Mouse (Mus musculus) c-Kit-positive CD71-negative TER-119-negative erythroid progenitor cells, embryonic 14.5 days (primary cell): ENCODE results near the gene Gfra1.

Source experiments
- DNase-seq: peaks from one replicate; pipeline ENCODE4 v3.0.0-alpha.2; 2013; ENCODE audit warnings: low read depth

Gfra1 gene

DNA sequence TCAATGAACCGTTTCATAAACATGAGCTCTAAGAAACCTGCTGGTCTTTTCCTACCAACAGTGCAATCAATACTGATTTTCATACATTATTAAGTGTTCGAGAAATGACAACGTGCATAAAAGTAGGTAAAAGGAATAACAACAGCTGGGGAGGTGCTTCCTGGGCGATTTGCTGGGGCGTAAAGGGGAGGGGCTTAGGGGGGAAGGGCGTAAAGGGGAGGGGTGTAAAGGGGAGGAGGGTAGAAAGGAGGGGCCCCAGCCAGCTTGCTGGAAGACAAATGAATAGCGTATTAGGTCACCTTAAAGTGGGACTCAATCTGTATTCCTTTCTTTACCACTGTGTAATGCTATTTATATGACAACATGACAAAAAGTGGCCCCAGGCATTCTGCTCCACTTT is 13.9 kb downstream of the Gfra1 start:
- no peak for DNase-seq

DNA sequence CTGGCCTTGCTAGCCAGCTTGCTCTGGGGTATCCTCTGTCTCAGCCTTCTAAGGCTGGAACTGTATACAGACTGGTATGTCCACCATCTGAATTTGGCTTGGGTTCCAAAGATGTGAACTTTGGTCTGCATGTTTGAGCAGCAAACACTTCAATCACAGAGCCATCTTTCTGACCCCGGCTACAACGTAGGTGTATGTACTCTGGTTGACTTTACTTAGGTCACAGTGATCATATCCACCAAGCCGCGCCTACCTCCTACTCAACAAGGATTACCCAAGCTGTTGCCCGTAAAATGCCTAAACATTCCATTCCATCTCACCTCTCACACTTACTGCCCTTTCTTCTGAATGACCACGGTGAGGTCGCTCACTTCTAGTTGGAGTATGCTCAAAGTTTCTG is 14.5 kb downstream of the Gfra1 start:
- DNase-seq = no peak

DNA sequence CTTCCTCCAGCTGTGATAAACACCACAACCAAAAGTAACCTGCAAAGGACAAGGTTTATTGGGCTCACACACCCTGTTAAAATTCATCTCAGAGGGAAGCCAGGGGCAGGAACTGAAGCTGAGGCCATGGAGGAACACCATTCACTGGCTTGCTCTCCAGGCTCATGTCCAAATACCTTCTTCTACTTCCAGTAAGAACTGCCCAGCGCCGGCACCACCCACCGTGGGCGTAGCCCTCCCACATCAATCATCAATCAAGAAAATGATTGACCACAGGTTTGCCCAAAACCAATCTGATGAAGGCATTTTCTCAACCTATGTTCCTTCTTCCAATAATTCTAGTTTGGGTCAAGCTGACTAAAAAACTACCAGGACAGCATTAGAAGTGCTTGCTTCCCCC is 16.9 kb downstream of the Gfra1 start:
- DNase-seq = no peak

DNA sequence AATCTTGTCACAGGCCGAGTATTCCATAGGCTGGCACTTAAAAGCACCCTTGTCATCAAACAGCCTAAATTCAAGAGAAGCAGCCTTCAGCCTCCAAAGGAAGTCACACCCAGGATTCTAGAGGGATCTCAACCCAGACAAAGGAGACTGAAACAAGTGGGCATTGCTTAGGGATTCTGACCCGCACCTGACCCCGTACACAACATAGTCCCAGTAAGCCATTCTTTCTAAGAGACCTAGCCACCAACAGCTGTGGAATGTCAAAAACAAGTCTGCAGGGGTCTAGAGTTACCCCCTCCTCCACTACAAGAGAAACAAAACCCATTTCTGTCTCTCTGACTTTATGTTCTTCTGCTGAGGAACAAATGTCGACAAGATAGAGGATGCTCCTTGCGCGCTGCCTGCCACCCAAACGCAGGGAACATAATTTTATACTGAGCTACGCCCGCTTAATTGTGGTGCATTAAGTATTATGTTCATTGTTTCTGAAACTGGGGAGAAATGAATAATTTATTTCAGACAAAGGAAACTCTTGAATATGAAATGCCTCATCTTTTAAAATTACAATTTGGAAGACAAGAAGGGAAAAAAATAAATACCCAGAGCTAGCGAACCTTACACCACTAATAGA is 18.2 kb downstream of the Gfra1 start:
- DNase-seq = no peak

DNA sequence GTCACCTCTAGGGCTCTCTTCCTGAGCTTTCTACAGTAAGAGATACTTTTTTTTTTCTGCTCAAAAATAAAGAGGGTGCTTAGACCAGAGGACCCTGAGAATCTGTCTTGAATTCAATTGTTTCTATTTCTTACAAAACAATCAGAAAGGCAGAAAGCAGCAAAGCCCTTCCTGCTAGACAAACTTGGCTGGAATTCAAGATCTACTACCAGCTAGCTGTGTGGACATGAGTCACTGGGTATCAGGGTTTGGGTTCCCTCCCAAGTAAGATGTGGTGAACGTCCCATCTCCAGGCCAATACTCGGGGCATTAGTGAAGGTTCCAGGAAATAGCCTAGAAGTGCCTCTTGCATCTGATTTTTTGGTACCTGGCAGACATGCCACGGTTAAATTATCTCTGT is 18.8 kb downstream of the Gfra1 start:
- DNase-seq = no peak

DNA sequence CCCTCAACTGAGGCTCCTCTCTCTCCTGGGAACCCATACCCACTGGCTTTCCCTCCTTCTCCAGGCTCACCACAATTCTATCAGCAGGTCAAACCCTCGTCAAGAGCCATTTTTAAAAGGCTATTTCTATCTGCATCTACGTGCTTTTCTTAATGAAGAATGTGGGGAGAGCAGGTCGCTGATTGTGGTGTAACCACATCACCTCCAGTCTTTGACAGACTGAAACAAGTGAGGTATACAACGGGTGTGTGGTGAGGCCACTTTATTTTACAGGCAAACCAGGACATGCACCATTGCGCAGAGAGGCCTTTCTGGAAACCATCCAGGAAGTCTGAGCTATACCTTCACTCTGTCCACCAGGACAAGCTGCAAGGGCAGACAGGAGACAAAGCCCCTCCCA is 19.8 kb downstream of the Gfra1 start:
- no peak for DNase-seq

DNA sequence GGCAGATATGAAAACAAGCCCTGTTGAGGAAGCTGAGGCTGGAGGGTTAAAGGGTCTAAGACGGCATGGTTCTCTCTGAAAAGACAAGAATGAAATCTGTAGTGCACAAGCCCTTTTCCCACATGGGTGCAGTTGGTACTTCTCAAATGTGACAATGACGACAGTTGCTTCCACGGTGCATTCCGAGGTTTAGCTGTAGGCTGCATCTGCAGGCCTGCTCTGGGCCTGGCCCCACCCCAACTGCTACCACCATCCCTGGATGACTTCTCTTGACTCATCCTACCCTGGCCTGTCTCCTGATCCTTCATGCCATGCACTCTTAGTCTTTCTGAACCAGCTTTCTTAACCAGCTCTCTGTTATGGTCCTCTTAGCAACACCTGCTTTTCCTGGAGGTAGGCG is 22.9 kb downstream of the Gfra1 start:
- DNase-seq = no peak

DNA sequence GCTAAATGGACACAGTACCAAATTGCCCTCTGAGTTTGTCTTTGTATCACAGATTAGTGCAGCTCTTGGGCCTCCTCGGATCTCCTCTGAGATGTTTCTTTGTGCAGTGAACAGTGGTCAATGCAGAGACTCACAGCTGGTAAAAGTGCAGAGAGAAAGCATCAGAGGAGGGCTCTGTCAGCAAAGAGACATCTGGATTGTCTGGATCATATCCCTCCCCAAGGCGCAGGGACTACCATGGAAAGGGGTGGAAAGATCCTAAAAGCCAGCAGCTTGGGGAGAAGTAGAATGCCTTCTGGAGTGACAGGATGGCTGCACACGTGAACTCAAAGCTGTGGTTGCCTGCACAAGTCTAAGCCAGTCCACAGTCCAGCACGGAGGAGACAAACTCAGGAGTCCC is 27.2 kb downstream of the Gfra1 start:
- DNase-seq = no peak

DNA sequence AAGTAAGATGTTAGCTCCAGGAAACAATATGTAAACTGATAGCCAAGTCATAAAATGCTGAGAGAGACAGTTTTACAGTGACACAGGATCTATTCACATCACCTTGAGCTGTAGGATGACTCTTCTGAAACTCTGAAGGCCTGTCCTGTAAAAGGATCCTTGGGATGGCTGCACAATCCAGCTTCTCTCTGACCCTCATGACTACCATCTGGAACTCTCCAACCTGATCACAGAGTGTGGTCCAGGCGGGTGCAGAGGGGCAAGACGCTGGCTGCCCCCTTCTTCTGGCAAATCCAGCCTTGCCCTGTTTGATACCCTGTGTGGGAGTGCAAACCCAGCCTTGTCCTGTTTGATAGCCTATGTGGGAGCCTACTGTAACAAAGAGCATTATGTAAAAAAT is 28.4 kb downstream of the Gfra1 start:
- DNase-seq = no peak

DNA sequence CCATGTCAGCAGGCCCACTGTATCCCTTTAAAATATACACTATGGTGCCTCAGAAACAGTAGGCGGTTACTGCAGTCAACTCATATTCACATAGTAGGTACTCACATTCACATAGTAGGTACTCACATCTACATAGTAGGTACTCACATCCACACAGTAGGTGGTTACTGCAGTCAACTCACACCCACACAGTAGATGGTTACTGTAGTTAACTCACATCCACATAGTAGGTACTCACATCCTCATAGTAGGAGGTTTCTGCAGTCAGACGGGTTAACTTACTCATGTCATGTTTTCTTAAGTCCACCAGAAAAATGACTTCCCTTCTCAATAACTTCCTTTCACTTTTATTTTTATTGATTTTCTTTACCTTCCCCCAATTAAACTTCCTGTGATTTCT is 30.8 kb downstream of the Gfra1 start:
- no peak for DNase-seq

DNA sequence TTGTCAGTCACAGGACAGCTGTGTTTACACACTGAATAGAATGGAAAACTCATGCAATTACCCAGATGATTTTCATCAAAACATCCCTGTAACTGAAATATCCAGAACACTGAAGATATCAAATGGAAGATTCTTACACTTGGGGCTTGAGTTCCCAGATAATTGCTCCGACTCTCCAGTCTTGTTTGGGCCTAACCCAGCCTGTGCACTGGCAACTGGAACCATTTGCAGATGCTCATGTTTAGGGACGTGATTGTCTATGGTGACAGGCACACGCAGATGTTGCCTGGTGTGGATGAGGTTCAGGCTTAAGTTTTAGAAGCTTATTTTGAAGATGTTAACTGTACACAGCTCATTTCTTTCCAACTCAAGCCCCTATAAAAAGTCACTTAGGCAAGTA is 31.5 kb downstream of the Gfra1 start:
- DNase-seq = no peak

DNA sequence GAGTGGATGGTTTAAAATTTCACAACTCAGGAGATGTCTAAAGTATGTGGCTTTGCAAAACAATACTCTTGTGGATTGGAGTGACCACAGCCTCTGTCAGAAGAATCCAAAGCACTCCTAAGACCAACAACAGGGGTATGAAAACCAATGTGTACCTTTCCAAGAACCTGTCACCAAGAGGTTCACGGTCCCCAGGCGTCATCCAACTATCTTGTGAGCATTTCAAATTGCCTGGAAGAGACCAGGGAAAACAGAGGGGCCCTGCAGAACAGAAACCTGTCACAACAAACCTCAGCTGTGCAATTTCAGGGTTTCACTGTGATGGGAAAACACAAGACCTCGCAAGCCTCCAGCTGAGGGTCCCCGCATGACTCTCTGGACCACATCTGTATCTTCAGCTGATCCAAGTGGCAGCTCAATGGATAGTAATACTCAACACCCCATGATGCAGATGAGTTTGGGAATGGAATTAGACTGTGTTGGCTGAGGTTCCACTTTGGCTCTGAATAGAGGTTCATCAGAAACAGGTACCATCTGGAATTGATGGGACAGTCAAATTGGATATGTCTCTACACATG is 32.7 kb downstream of the Gfra1 start:
- DNase-seq = no peak

DNA sequence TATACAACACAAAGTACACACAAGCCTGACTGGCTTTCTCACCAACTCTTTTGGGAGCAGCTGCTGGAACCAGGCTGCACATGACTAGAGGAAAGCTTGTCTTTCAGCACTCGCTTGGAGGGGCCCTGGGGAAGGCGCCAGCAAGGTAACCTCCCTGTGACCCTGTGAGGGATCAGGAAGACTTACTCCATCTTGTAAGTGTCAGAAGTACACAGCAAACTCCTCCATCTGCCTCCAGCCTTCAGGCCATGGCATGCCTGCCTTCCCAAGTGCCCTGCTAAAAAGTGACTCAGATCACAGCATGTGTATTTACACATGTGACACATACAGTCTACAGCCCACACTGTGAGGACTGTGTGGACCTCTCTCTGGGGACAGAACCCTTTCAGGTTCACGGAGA is 36.0 kb downstream of the Gfra1 start:
- DNase-seq = no peak

DNA sequence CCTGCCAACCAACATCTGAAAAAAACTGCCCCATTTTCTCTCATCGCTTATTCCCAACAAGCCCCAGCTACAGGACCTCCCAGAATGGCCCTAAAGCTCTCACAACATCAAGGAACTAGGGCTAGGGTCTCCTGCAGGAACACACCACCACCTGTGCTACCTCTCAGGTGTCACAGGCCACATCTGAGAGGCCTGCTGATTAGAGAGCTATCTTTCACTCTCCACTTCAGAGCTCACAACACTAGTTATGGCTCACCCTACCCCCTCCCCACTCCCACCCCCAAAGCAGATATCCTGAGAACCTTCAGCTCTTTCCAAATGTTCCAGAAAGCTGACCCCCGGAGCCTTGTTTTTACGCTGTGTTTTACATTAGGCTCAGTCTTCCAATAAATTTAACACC is 36.4 kb downstream of the Gfra1 start:
- DNase-seq = no peak

DNA sequence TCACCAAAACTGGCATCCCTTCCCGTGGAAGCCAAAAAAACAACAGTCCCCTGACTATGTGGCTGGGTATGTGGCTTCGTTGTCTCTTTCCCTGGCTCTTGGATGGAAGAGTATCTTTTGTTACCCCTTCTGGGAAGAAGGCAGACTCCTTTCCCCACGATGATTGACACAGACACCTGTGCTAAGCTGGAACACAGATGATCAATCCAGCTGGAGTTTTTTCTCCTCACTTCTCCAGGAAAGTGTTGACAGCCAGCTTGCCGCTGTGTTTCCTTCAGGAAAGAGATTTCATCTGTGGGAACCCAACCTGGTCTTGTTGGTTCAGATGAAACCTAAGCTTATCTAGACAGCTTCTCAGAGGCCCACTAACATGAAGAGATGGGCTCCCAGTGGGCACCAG is 40.5 kb downstream of the Gfra1 start:
- no peak for DNase-seq

DNA sequence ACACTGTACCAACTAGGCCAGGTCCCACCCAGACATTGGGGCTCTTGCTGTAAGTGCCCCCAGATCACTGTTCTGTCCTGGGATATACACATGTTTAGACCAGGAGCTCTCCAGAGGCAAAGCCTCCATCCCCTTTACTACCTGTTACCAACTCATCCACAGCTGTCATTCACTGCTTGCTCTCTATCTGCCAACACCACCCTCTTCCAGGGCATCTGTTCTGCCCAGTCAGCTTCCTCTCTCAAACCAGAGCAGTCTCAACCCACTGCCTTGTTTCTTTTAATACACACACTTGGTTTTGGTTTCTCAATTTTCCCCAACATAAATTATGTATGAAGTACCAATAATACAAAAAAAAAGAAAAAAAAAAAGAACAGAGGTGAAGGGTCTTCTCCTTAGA is 41.0 kb downstream of the Gfra1 start:
- DNase-seq = no peak

DNA sequence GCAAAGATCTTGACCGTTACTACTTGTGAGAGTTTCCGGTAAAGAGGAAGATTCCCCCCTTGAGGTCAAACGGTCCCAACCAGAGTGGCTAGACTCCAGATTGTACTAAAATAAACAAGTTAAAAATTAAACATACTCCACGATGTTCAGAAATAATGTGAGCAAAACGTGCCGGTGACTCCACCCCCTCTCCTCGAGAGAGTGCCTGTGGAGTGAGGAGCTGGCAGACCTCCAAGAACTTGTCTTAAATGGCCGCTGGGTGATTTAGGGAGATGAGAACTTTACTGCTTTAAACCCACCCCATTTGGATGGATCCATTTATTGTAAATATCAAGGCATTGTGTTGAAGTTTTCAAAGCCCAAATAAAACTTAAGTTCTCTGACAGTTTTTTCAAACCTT is 42.4 kb downstream of the Gfra1 start:
- peak; percentile 9 for DNase-seq

DNA sequence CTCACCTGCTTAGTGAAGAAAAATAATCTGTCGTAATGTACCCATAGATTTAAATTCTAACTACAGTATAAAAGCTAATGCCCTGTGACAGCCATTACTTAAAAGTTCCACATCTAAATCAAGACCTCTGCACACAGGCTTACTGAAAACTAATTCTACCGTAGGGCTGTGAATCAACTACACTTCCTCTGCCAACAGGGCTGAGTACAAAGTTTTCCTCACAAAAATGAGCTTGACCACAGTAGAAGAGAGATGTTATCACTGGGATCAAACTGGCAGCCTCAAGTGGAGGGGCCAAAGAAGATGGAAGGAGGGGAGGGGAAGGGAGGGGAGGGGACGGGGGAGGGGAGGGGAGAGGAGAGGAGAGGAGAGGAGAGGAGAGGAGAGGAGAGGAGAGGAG is 42.9 kb downstream of the Gfra1 start:
- no peak for DNase-seq

DNA sequence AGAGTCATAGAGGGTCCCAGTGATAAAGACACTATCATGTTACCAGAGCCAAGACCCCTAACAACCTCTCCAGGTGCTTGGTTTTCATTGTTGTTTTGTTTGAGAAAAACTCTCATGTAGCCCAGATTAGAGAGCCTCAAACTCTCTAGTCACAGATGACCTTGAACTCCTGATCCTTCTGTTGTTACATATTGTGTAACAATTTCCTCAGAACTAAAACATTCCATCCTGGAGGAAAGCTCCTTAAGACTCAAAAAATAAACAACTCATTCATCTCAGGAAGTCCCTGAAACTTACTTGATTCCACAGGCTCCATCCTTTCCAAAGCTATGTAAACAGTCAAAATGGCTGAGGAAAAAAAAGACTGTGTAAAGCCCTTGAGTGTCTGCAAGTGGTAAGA is 49.0 kb downstream of the Gfra1 start:
- no peak for DNase-seq

DNA sequence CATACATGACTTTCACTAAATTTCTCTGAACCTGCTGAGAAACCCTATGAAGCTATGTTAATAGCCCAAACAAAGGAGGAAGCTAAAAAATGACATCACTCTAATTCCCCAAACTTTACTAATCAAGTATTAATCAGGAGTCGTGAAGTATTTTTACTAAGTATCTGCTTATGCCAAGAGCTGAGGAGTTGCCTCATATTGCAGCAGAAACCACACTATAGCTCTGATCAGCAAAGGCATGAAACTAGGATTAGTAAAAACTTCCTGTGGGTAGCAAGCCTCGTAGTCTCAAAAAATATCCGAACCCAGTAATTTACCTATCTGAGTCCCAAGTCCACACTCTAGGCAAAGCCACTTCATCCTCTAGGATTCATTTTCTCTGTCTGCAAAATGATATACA is 55.5 kb downstream of the Gfra1 start:
- DNase-seq = no peak

DNA sequence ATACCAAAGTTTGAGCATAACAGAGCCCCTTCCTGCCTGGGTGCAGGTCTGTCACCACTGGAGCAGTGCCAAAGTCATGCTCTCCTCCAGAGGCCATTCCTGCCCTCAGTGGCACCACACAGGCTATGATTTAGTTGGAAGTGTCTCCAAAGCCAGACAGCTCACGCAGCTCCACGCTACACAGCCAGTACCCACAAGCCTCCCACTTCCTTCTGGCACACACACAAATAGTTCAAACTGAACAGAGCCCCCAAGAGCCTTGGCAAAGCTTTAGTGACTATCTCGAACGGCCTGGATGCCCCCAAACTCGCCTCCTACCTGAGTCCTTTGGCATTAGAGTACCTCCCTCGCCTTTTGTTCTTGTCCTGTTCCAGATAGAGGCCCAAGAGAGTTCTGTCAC is 56.5 kb downstream of the Gfra1 start:
- DNase-seq = no peak

DNA sequence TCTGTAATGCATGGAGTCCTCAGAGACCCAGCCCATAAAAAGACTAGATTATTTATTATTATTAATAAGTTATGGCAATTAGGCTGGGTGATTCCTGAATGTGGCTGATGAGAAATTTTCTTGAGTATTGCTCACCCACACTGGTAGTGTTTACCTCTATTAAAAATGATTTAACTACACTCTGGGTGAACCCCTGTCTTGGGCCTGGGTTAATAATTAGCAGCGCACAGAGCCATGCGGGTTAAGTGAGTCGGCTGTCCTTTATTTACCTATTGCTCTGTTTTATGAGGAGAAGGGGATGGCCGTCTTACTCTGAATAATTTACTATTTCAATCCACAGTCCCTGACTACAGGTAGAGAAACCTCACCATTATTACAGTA is 59.1 kb downstream of the Gfra1 start:
- no peak for DNase-seq

DNA sequence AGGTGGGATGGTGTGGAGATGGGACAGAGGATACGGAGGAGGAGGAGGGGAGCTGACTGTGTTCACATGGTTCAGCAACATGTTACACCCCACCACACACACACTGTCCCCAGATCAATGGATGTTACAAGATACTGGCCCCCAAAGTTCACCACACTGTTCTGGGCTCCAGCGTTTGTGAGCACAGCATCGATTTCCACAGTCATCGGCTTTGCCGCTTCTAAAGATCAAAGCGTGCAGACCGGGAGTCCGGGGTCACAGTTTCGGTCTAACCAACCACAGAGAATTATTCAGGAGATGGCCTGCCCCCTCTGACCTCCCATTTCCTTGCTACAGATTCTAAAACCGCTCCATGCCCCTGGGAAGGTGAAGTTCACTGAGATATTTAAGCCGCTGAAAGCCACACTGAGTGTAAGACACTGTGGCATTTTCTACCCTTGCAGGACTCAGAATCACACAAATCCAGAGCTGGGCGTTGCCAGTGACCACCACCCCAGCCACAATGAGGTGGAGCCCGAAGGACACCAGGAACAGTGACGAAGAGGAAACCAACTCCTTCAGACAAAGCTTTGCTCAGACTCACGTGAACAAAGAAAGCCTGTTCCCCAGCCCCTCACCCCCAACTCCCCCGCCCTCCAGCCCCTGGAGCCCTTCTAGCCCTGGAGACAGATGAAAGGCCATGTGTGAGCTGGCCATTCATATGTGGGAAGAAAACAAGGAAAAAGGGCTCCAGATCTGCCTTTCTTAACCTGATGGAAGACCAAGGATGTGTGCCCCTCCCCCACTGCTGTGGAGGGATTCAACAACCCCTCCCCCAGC is 59.7 kb downstream of the Gfra1 start:
- DNase-seq = no peak

DNA sequence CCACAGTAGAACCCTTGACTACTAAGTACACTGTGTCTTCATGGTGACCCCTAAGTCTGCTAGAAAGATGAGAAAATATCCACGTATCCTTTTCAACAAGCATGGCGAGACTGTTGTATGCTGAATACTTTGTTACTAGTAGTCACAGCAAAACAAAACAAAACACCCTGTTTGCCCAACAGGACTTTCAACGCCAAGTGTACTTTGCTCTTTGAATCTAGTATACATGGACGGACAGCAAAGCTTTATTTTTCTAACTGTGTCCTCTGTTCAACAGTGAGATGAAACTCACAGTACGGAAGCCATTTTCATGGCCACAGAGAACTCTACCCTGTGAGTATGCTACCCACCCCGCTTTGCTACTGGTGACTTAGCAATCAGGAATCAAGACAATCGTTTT is 62.6 kb downstream of the Gfra1 start:
- DNase-seq = no peak
